Mouse (Mus musculus) B cell, adult 2 months (primary cell): ENCODE measurements around the gene Slamf9.

Source experiments
- DNase-seq, 2 experiments: peaks; one replicate each; pipeline ENCODE4 v3.0.0; 2022

The Slamf9 gene

DNA sequence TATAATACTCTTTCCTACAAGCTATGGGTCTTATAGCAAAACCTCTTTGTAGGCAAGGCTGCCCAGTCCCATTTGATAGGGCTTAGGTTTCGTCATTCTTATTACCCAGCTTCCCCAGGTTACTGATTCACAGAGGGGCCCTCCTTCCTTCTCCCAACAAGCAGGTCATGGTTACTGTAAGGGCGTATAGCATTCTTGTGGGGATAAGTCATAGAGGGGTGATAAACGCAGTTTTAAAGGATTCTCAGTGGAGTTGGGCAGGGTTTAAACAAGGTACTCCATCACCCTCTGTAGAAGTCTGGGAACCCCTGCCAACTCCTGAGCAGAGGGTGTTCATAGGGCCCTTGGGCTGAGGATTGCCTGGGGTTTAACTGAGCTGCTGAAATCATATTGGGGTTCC, 12.6 kb upstream of the Slamf9 start:
- DNase-seq: no peak

DNA sequence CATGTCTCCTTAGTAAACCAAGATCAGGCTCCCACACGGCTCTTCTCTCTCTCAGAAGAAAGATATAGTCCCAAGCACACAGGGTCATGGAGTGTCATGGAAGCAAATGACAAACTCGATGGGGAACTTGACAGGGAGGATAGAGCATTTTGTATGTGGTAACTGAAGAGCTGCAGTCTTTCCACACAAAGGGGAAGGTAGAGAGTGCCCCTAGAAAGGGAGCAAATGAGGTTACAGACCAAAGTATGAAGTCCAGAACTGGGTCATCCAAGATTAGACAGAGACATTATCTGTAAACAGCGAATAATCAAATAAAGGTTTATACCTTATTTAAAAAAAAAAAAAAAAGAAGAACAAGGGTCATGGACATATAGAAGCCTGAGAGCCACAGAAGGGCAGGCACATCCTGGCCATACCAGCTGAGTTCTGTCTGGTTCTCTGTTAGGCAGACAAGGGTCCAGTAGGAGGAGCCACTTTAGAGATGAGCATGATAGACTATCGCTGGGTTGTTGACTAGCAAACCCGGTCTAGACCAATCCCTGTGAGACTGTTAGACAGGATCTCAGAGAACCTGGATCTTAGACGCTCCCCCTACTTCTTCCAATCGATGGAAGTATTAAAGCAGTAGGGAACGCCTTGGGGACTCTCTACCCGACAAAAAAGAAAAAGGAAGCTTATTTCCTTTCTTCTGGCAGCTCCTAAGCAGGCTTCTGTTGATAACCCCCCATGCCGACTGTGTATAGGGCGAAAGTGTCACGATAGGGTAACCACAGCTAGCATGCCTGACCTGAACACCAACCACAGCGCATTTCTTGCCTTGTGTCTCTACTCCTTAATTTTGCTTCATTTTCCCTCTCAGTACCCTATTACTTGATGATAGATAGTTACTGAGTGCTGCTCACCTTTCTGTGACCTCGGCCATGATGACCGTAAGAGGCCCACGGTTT, 11.5 kb upstream of the Slamf9 start:
- DNase-seq: no peak

DNA sequence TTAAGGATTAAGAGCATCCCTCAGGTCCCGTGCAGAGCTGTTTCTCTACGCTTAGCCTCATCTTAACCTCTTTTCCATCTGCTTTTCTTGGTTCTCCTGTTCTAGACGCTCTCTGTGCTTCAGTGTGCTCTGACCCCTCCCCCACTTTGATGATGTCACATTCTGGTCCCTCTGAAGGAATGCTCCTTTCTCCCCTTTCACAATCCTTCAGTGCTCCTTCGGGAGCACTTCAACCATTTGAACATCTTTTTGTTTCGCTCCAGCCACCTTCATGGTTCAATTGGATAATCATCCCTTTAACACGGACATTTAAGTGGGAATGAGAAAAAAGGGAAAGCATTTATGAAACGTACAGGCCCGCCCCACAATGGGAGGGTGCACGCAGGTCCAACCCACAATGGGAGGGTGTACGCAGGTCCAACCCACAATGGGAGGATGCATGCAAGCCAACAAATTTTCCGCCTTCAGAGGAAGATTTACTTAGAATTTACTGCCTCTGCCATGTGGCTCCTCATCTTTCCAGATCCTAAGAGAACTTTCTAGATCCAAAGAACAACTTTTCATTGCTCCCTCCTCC, 6.8 kb upstream of the Slamf9 start:
- DNase-seq: no peak

DNA sequence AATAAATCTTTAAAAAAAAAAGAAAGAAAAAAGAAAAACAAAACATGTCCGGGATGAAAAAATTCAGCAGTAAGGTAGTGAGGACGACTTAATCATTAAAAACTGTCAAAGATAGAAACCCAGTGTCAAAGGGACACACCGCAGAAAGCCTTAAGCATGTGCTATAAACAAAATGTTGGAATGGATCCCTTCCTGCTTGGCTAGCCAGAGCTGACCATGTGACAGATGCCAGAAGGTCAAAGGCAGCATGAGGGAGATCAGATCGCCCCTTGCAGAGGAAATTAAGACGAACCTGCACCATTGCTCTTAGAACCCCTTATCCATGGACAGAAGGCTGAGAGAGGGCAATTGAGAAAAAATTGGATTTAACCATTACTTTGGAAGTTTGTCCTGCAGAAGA, 5.8 kb upstream of the Slamf9 start:
- no peak for DNase-seq

DNA sequence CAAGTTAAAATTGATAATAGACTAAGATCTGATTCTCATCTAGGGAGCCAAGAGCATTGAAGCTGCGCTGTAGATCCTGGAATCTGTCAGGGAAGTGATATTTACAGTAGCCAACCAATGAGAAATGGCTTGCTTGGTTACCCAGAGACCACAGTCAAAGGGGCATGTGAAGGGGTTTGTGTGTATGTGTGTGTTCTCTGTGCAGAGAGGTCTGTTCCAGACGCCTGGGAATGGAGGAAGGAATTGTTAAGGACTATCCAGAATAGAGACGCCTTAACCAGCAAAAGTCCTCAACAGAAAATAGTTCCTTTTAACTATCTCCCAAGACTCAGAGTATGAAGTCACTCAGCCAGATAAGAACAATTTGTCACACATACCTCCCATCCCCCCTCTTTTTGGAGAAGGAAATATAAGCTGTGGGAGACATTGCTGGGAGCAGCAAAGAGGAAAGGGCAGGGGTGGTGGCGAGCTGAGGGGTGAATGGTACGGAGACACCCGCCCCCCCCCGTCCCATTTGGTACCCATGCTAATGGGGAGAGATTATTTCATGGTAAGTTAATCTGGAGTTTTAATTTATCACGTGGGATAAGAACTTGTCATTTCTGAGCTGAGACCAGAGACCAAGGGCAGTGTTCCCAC, 5.2 kb upstream of the Slamf9 start:
- no peak for DNase-seq

DNA sequence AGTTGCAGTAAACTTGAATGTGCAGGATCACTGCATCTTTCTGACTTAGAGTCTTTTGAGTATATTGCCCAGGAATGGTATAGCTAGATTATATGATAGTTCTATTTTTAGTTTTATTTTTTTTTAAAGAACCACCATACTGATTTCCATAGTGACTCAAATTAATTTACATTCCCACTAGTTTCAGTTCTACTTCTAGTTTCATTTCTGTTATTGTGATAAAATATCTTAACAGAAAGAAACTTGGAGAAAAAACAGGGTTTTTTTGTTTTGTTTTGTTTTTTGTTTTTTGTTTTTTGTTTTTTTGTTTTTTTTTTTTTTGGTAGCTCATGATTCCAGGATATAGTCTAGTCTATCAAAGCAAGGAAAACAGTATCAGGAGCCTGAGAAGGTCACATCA, 2.2 kb upstream of the Slamf9 start:
- DNase-seq: no peak

DNA sequence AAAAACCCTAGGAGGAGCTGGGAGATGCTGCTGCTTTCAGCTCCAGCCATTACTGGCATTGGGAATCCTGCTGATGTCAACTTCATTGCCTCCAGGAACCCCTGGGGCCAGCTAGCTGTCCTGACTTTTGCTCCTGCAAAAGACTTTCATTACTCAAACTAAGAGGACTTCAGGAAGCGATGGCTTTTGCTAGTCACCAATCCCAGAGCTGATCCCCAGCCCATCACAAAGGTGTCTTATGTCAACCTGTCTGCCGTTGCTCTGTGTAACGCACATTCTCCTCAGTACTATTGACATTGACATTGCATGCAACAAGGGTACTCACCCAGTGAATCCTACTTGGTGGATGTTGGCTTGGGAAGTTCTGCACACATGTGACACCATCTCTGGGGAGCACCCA, 962 bp upstream of the Slamf9 start:
- DNase-seq: no peak

DNA sequence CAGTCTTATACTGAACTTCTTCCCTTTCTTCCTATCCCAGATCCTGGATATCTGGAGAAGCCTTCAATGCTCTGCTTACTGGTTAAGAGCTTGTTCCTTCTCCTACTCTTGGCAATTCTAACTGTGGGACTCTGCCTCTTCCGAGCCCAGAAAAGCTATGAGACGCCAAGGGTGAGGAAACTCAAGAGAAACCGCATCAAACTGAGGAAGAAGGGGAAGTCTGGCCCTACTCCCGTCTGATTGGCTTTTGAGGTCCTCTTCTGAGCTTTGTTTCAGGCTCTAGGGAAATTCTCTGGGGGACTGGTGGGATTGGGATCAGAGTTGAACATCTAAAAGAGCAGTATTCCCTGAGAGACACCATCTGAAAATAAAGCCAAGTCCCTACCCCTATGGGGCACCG, 2.9 kb downstream of the Slamf9 start:
- no peak for DNase-seq

DNA sequence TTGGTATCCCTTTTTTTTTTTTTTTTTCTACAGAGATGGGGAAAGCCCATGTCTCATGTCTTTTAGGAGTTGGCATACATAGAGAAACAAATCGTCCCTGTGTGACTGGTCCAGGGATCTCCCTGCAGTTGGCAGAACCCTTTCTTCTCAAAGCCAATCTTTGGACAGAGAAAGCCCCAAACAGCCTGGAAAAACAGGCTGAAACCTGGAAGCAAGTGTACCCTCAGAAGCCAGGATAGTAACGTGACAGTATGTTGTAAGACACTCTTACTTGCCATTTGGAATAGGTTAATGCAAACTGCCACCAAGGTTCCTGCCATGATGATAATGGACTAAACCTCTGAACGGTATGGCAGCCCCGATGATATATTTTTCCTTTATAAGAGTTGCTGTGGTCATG, 5.2 kb downstream of the Slamf9 start:
- no peak for DNase-seq

DNA sequence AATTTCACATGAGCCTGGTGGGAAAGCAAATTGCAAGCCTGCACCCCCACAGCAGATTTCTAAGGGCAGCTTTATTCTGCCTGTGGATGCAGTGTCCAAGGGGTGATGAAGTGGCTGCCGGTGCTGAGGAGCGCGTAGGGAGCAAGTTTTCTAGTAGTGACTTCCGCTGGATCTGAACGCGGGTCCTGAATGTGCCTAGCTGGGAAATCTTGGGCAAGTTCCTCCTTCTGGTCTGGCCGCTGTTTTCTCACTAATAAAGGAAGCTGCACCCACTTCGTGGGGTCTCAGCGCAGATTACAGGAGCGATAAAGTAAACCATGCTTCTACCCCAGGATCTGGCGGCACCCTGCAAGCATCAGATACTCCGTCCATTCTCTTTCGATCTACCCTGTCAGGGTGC, 6.0 kb downstream of the Slamf9 start:
- no peak for DNase-seq

DNA sequence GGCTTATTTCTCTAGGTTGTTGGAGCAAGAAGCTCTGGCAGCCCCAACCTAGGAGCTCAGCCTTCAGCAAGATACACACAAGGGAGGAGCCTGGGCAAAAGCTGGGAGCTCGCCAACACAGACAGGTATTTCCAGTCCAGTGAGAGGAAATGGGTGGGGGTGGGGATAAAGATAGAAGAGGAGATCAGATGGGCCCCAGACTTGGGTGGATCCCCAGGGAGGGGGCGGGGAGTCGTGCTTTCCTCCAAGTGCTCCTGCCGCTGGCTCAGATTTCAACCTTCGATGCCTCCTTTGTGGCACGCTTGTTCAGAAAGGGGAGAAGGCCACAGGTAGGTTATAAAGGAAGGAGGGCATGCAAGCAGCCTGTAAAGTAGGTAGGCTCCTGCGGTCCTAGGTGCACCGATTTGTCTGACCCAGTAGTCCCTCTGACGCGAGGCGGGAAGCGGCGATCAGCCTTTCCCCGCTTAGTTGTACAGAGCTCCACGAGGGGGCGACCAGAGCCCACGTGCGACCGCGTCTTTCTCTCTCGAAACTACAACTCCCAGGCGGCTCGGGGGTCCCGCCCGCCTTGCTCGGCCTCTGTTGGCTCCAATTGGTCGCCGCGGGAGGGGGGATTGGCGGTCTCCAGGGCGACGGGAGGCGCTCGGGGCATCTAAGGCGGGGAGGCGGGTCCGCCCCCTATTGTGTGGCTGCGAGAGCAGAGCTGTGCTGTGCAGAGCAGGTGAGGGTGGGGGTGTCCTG, 6.6 kb downstream of the Slamf9 start, which contains the start of gene Igsf9:
Gene Igsf9 (plus strand): TSS at position 249 of the 741 bp plus-strand sequence.
- DNase-seq: peak; percentile 92 to 93

DNA sequence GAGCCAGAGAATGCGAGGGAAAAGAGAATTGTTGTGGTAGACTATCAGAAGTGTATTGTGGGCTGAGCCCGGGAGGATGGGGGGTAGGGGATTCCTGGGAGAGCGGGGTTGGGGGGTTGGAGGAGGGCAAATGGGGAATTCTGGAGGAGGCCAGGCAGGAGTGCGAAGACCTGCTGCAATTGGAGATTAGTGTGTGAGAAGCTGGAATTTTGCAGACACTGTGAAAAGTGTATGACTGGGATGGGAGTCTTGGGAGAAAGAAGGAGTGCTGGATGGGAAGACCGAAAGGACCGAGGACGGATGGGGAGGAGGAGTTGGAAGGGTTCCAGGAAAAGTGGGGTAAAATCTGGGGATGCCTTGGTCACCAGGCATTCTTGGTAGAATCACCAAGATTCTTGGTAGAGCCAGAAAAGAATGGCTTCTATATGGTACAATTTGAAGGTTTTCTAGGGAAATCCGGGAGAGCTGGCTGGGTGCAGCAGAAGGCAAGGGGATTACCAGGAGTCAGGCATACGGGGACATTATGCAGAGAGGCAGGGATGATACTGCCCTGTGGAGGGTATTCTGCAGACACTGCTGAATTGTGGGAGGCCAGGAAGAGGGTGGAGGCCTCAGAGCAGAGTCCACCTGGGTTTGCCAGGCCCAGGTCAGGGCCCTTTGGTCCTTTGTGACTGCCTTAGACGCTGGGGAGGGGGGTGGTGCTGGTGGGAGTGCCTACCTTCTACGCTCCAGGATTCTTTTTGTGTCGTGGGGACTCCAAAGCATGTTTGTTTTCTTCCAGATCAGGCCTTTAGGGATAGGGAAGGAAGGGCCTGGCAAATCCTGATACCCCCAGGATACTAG, 7.6 kb downstream of the Slamf9 start:
- DNase-seq: no peak

DNA sequence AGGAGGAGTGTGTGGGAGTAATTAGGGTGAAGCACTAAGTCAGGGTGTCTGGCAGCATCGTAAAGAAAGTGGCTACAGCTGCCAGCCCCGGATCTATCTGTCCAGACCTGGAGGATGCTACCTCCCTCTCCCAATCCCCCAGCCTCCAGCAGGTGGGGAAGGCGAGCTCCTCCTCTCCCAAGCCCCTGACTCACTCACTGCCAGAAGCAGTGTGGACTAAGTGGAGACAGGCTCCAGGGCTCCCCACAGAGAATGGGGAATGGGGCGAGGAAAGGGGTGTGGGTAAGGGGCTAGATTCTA, 8.2 kb downstream of the Slamf9 start:
- no peak for DNase-seq

DNA sequence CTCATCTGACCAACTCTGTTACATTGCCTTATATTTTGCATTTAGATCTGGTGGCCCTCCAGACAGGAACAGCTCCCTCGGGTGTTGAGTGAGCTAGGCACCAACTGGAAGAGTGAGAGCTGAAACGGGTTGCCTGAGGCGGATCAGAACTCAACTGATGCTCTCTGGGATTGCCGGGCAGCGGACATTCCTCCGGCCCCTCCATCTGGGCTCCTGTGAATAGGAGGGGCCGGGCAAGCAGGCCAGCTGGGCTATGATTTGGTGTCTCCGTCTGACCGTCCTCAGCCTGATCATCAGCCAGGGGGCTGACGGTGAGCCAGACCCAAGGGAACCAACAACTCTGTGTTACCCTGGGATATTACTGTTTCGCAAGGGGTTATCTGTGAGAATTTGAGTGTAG, 9.1 kb downstream of the Slamf9 start:
- DNase-seq: no peak

DNA sequence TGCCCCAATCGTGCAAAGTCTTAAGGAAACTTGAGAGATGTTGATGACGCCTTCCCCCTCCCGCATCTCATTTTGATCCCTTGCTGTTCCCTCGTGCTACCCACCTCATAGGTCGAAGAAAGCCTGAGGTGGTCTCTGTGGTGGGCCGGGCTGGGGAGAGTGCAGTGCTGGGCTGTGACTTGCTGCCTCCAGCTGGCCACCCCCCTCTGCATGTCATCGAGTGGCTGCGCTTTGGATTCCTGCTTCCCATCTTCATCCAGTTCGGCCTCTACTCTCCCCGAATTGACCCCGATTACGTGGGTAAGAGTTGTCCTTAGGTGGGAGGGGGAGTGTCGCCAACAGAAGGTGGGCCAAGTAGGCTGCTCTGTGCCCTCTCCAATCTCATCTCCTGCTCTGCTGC, 9.5 kb downstream of the Slamf9 start:
- DNase-seq: no peak

DNA sequence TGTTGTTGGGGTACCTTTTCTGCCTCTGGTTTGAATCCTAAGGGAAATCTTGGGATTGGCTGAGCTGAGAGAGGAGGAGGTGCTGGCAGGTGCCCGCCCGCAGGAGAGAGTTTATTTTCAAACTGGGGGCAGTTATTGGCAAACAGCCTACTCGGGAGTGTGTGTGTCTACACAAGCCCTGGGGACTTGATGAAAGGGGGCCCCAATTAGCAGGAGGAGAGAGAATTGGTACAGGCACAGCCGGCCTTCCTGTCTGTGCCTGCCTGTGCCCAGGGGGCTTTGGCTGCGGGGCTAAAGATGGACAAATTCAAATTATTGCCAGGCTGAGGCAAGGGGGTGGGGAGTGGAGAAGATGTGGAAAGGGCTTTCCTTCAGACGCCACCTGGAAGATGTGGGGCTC, 10.7 kb downstream of the Slamf9 start:
- no peak for DNase-seq

DNA sequence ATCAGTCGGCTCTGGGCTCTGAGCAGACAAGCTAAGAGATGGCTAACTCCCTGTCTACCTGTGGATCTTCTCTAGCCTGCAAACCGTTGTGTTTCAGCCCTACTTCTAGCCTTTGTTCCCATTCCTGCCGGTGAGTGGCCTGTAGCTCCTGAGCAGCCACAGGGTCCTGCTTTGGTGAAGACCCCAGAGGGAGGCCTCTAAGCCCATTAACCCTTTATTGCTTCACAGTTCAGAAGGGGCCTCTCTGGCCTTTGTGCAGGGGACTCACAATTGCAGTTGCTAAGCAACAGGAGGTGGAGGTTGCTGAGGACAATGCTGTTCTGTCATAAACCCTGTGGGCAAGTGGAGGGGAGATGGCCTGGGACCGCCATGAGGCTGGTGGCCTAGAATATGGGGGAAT, 11.1 kb downstream of the Slamf9 start:
- no peak for DNase-seq

DNA sequence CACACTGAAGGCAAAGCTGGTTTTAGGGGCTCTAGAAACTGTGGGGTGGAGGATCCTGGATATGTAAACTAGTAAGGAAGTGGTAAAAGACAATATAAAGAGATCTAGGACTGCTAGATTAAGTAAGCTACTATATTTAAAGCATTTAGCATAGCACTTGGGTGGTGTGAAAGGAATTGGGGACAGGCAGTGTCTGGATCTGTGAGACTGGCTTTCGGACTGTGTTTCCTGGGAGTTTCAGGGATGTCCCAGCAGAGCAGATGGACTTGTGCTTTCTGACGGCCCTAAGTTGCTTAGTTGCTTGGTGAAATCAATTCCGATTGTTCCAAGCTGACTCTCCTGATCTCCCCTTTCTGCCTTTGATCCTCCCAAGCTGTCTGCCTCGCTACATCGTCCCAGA, 11.5 kb downstream of the Slamf9 start:
- DNase-seq: no peak

DNA sequence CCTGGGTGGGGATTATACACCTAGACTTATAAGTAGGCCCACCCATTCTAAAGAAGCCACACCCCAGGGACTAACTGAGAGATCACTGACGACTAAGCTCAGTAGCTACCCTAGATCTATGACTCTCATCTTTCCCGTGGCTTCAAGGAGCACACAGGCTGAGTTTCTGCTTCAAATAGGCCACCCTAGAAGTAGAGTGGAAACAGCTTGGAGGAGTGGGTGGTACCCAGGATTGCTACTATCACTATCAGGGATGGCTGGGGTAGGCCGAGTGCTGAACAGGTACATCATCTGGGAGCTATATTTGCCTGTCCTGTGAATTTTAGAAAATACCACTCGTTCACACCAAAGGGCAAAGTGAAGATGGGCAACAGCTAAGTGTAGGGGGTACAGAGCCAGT, 12.7 kb downstream of the Slamf9 start:
- DNase-seq: no peak

DNA sequence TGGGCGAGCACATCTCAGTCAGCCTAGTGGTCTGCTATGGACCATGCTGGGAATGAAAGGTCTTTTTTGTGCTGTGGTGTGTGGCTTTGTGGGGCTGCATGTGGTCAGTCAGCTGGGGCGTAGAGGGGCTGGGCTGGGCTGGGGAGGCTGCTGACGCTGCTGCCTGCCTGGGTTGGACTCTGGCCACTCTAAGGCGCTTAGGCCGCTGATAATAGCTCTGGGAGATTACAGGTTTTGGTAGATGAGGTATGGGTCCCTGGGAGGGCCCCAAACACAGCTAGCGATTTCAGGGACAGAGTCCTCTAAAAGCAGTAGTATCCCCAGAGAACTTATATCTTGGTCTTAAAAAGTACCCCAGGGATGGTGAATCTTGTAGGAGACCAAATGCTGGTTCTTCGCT, 13.7 kb downstream of the Slamf9 start:
- DNase-seq: no peak

DNA sequence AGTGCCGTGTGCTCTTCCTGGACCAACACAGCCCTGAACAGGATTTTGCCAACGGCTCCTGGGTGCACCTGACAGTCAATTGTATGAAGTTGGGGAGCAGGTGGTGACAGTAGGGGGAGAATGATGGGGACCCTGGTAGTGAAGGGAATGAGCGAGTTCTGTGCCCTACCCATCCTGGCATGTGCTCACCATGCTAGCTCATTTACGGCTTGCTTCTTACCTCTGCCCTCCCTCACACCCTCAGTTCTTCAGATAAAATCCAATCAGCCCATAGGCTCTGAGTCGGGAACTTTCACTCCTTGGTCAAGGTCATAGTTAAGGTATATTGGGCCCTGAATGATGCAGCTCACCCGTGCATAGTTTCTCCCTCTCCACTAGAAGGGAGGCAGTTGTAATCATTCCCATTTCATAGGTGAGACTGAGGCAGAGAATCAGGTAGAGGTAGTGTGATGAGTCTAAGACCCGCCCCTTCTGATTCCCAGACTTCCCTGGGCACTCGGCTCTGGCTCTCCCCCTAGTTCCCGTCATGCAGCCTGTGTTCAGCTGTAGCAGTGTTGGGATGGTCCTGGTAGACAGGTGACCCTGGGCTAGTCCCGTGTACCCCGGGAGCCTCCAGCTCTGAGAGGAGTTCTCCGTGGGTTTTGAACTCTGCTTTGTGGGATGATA, 14.6 kb downstream of the Slamf9 start:
- DNase-seq: no peak

DNA sequence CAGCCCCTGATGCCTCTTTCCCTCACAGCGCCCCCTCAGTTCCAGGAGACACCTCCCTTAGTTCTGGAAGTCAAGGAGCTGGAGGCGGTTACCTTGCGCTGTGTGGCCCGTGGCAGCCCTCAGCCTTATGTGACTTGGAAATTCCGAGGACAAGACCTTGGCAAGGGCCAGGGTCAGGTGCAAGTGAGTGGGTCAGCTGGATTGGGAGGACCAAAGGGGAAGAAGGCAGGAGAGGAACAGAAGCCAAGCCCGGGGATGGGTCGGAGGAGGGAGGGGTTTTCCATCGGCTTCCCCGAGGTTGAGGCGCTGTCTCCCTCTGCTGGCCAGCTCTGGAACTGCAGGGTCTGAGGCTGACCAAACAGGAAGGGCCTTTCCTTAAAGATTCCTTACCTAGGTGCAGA, 15.1 kb downstream of the Slamf9 start:
- DNase-seq: peak; percentile 88 to 91
